Mouse (Mus musculus) kidney, adult 2 months (tissue): ENCODE data around the gene Maip1.

Source experiments
- CTCF ChIP-seq: fragments of 200-500 bp; conservative IDR thresholded peaks from 2 replicates; pipeline ENCODE4 v1.5.1; 2011; ENCODE audit warnings: low read depth, mild to moderate bottlenecking, control low read depth, low read length, moderate library complexity, mixed read lengths; ENCODE audit not compliant: insufficient read depth, insufficient read length
- POLR2A ChIP-seq: fragments of 200-500 bp; IDR thresholded peaks from one replicate; pipeline ENCODE4 v1.6.1; 2011; ENCODE audit warnings: low read depth, low read length, control low read depth

GRCm38 (mm10) chr1:57436408-57436807, 30.3 kb downstream of the Maip1 start:
- TF ChIP-seq CTCF: no peak
- TF ChIP-seq POLR2A: no peak
